Mouse (Mus musculus) CH12.LX (cell line): ENCODE data around the gene Gm20538. TPM values are rescaled to one million over a fixed set of nuclear protein-coding genes. Genes with fewer than 3 reads are reported as not detected.

Experiments
- DNase-seq: peaks from one replicate; pipeline ENCODE4 v3.0.0-alpha.2; 2013; ENCODE audit errors: extremely low read depth
- H3K27ac ChIP-seq: 2 replicates; pipeline ENCODE4 v1.5.1; 2012; ENCODE audit warnings: low read depth, mild to moderate bottlenecking, control low read depth, moderate library complexity; ENCODE audit not compliant: insufficient read depth
- H3K27me3 ChIP-seq: replicated peaks from 2 replicates; pipeline ENCODE3; 2012; ENCODE audit warnings: inconsistent platforms
- H3K36me3 ChIP-seq, 2 experiments: replicated peaks in 1 of 2; 2 replicates each; pipeline versions ENCODE3 to v1.6.1; 2012; ENCODE audit warnings: inconsistent platforms in 1 of 2, low read length in 1 of 2, mild to moderate bottlenecking in 1 of 2, mixed read lengths in 1 of 2, moderate library complexity in 1 of 2; ENCODE audit not compliant: control insufficient read depth in 1 of 2, insufficient read depth in 1 of 2
- H3K4me1 ChIP-seq, 2 experiments: 2 replicates each; pipeline ENCODE4 v1.6.1; 2012; ENCODE audit warnings: inconsistent platforms in 1 of 2, moderate library complexity in 1 of 2; ENCODE audit not compliant: insufficient read depth in 2 of 2, control insufficient read depth in 1 of 2
- H3K4me2 ChIP-seq: 2 replicates; pipeline ENCODE4 v1.6.1; 2012; ENCODE audit warnings: low read depth, mild to moderate bottlenecking, control low read depth; ENCODE audit not compliant: poor library complexity, insufficient read depth, severe bottlenecking
- H3K4me3 ChIP-seq, 3 experiments: fragments of 150-350 bp in 1 of 3; sonication (generic) in 1 of 3; replicated peaks in 1 of 3; 2 replicates each; pipeline versions ENCODE3 to v1.5.1; 2011 to 2012; ENCODE audit warnings: low read depth in 2 of 3, low read length in 2 of 3, mild to moderate bottlenecking in 2 of 3, moderate library complexity in 2 of 3, control low read depth in 1 of 3, improper control_type of control experiment in 1 of 3, inconsistent platforms in 1 of 3, mixed read lengths in 1 of 3; ENCODE audit not compliant: poor library complexity in 1 of 3
- H3K79me2 ChIP-seq: replicated peaks from 2 replicates; pipeline ENCODE4 v1.6.1; 2012; ENCODE audit warnings: mild to moderate bottlenecking, moderate library complexity; ENCODE audit not compliant: control insufficient read depth, poor library complexity, insufficient read depth, severe bottlenecking; ENCODE audit errors: extremely low read depth
- H3K9ac ChIP-seq: 2 replicates; pipeline ENCODE4 v1.6.1; 2012; ENCODE audit warnings: low read depth, mild to moderate bottlenecking, control low read depth, moderate library complexity; ENCODE audit not compliant: insufficient read depth
- H3K9me3 ChIP-seq: replicated peaks from 2 replicates; pipeline ENCODE3; 2012; ENCODE audit warnings: low read length, inconsistent platforms, mixed read lengths
- RAD21 ChIP-seq: IDR thresholded peaks from 2 replicates; pipeline ENCODE4 v1.6.1; 2011; ENCODE audit warnings: low read depth, mild to moderate bottlenecking, low read length, improper control_type of control experiment, moderate library complexity
- dilution Hi-C: fragments of 300-500 bp; cut with MboI; formaldehyde crosslinking; loops from 2 replicates; pipeline ENCODE4 v1.14.3; 2020; ENCODE audit warnings: low sequenced_read_pairs; ENCODE audit not compliant: extremely low pct_unique_long_range_greater_than_20kb, extremely low pct_ligation_motif_present
- in situ Hi-C: fragments of 300-500 bp; cut with MboI; formaldehyde crosslinking; loops from 3 replicates; pipeline ENCODE4 v1.14.3; 2019; ENCODE audit warnings: low sequenced_read_pairs, low pct_ligation_motif_present, low pct_unique_long_range_greater_than_20kb, mixed read lengths
- polyA plus RNA-seq: library from polyadenylated mRNA; unstranded; fragments of >175 nt; gene quantifications from 2 replicates; pipeline ENCODE4 v1.2.1, GENCODE M21; 2012; ENCODE audit warnings: low read depth; ENCODE audit not compliant: insufficient read length
- total RNA-seq, 2 experiments: library from RNA; depleted of rRNA; stranded (reverse); fragments of 300-350 nt in 1 of 2; fragments of >200 nt in 1 of 2; gene quantifications; 2 replicates each; pipeline ENCODE4 v1.2.3; 2012 to 2014

Gm20538 gene
- total and polyA plus RNA-seq, 3 experiments, result 1.7 TPM; not detected in 2

GRCm38 (mm10) chr19:44496511-44496910 is 56.1 kb downstream of the Gm20538 start:
- Histone ChIP-seq H3K4me2 (peak overlapping the region; percentile 47; the same call in 1 of the 2 replicates), H3K4me1 (peaks cover 4 to 24% of the 10 kb centered on the region in 2 experiments), H3K4me3 (no peak overlapping the region), H3K9ac (no peak overlapping the region), H3K27ac (no peak overlapping the region), H3K79me2 (no peaks in the 10 kb centered on the region), H3K27me3 (peaks cover 10% of the 10 kb centered on the region), H3K9me3 (peaks cover 6% of the 10 kb centered on the region), H3K36me3 (no peaks in the 10 kb centered on the region)
- DNase-seq, result no peak
- dilution Hi-C loops, result no loop called here
- in situ Hi-C loops, result no loop called here
- TF ChIP-seq RAD21, result no peak

Other genes with a start within 250 kb of the Gm20538 start
- gene Scd4, start 219.7 kb downstream of the Gm20538 start, total RNA-seq (2012; rRNA removed), result 0.08 TPM in 1 of 2 replicates, not detected in the other
- 0.18 TPM in 1 of 2 replicates, not detected in the other for gene Scd4, start 219.7 kb downstream of the Gm20538 start, total RNA-seq (2014; rRNA removed)
- 0.10 and 0.11 TPM in 2 replicates for gene Scd4, start 219.7 kb downstream of the Gm20538 start, polyA plus RNA-seq
- 202 and 225 TPM in 2 replicates for gene Scd1, start 145.0 kb downstream of the Gm20538 start, total RNA-seq (2012; rRNA removed)
- 240 and 314 TPM in 2 replicates for gene Scd1, start 145.0 kb downstream of the Gm20538 start, total RNA-seq (2014; rRNA removed)
- 203 and 244 TPM in 2 replicates for gene Scd1, start 145.0 kb downstream of the Gm20538 start, polyA plus RNA-seq
- not detected in 2 replicates for gene Wnt8b, start 59.4 kb downstream of the Gm20538 start, total RNA-seq (2012; rRNA removed)
- not detected in 2 replicates for gene Wnt8b, start 59.4 kb downstream of the Gm20538 start, total RNA-seq (2014; rRNA removed)
- gene Wnt8b, start 59.4 kb downstream of the Gm20538 start, polyA plus RNA-seq, result 0.07 TPM in 1 of 2 replicates, not detected in the other
- 0.17 TPM in 2 replicates for gene Sec31b, start 7.0 kb downstream of the Gm20538 start, total RNA-seq (2012; rRNA removed)
- 0.19 and 0.34 TPM in 2 replicates for gene Sec31b, start 7.0 kb downstream of the Gm20538 start, total RNA-seq (2014; rRNA removed)
- gene Sec31b, start 7.0 kb downstream of the Gm20538 start, polyA plus RNA-seq, result 0.64 and 1.1 TPM in 2 replicates
- 341 and 383 TPM in 2 replicates for gene Ndufb8, start 2.6 kb upstream of the Gm20538 start, total RNA-seq (2012; rRNA removed)
- 278 and 354 TPM in 2 replicates for gene Ndufb8, start 2.6 kb upstream of the Gm20538 start, total RNA-seq (2014; rRNA removed)
- gene Ndufb8, start 2.6 kb upstream of the Gm20538 start, polyA plus RNA-seq, result 311 and 321 TPM in 2 replicates
- 12.9 and 13.5 TPM in 2 replicates for gene Hif1an, start 10.0 kb upstream of the Gm20538 start, total RNA-seq (2012; rRNA removed)
- 7.2 and 8.3 TPM in 2 replicates for gene Hif1an, start 10.0 kb upstream of the Gm20538 start, total RNA-seq (2014; rRNA removed)
- 26.8 and 29.2 TPM in 2 replicates for gene Hif1an, start 10.0 kb upstream of the Gm20538 start, polyA plus RNA-seq
- not detected in 2 replicates for gene Pax2, start 203.2 kb upstream of the Gm20538 start, total RNA-seq (2012; rRNA removed)
- gene Pax2, start 203.2 kb upstream of the Gm20538 start, total RNA-seq (2014; rRNA removed), result not detected in 2 replicates
- not detected in 2 replicates for gene Pax2, start 203.2 kb upstream of the Gm20538 start, polyA plus RNA-seq